Mouse (Mus musculus) erythroblast, embryonic 14.5 days (primary cell): ENCODE results near the gene Ubald1.

Source experiments
- GATA1 ChIP-seq: IDR thresholded peaks from 2 replicates; pipeline ENCODE4 v1.6.1; 2012; ENCODE audit warnings: low read length, inconsistent platforms, mixed read lengths
- TAL1 ChIP-seq: IDR thresholded peaks from 3 replicates; pipeline ENCODE4 v1.6.1; 2012; ENCODE audit warnings: low read length, inconsistent platforms, mixed read lengths

- TF ChIP-seq GATA1 (no peak), TAL1 (no peak)
Observed at GRCm38 (mm10) chr16:4920556-4920955, 40.4 kb upstream of the Ubald1 start.
